Mouse (Mus musculus) spleen, embryonic (tissue): Measurements from ENCODE around the gene Vmn1r23.
"Not testable (repeated sequence)": the region's sequence is repeated elsewhere in the genome, so short reads cannot be mapped to it uniquely, and the experiment has no call there.

ENCODE experiments used
- CTCF ChIA-PET: fragments of 350-600 bp; sonication (Branson Sonifier 250); formaldehyde crosslinking; loops from one replicate; lab custom pipeline; 2022; lab: Charles Lee

The Vmn1r23 gene

GRCm38 (mm10) chr6:57926738-57927137 is at the start of gene Vmn1r23:
TSS of gene Vmn1r23 (minus strand) at chr6:57926838.
- CTCF ChIA-PET = no interaction called here

GRCm38 (mm10) chr6:57961403-57961802 is 34.8 kb upstream of the Vmn1r23 start, which contains the start of gene Vmn1r24:
TSS of gene Vmn1r24 (minus strand) at chr6:57961503.
- CTCF ChIA-PET = not testable (repeated sequence)

GRCm38 (mm10) chr6:57907928-57908327 is 18.7 kb downstream of the Vmn1r23 start, which contains the start of gene Vmn1r22:
TSS of gene Vmn1r22 (minus strand) at chr6:57908028.
- CTCF ChIA-PET = no interaction called here
